Mouse (Mus musculus): ENCODE measurements at regions not wholly inside any gene's neighbourhood (a gene's known extent, or its start where the extent isn't known, plus 50 kb on each side); places are given as distances from the start of the nearest gene placed in this dataset.

DNA sequence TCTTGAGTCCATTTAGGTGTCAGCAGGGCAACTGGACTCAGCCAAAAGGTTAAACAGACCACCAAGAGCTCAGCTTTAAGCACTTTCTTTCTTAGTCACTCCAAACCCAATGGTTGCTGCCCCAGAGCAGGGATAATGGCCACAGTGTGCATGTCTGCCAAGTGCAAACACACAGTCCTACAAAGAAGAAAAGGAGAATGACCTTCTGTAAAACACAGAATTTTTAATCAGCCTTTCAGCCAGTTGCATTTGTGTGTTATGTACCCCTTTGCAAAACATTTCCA lies 72.9 kb upstream of the Tle4 start:
- DNase-seq (ENCODE audit: low spot score): no peak

DNA sequence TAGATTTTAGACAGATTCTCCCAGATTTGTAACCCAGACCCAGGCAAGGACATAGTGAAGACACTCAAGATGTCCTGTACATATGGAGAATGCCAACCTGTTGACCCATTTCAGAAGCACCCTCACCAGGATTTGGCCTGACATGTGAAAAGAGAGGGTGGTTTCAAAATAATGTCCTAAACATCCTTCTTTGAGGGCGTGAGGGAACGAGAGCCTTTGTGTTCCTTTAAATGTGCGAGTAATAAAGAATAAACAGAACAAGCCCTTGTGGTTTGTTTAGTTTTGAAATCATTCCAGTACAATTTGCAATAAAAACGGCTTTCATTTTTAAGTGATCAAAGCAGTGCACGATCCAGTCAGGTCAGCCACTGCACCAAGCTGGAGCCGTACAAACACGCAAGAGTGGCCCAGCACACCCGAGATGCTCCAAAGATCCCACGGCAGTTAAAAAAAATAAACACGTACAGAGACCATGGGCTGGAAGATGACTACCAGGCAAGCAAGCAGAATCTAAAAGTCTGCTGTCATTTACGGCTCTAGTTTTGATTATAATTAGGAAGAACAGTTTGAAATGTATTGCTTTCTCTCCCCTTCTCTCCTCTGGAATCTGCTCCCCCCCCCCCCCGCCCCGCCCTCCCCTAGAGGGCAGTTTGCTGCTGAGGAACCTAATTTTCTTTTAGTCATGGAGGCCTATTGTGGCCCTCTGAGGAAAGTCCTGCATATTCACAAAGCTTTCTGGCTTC lies 72.4 kb upstream of the Tle4 start:
- DNase-seq (ENCODE audit: low spot score): no peak

DNA sequence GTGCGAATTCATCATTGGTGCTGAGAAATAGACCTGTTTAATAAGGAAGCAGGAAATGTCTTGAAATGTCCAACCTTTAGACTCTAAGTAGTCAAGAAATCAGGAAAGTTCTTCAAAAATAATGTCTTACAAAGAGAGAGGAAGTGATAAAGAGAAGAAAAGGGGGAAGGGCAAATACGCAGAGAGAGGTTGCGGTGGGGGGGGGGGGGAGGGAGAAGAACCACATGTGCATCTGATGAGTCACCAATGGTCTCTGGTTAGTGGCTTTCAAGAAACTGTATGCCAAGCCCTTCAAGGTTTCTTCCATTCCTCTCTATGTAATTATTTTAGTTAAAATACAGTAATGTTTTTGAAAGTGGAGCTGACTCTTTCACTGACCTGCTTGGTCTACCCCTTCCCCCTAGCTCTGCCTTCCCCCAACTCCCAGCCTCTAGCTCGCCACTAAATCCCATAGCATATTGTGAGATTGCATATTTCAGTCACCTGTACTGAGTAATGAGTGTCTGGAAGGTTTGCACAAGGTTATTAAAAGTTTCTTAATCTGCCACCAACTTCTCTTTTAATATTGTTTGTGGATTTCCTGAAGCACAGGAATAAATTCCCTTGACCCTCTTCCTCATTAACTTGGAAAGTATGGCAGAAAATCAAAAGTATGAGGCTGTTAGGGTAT lies 70.8 kb upstream of the Tle4 start:
- DNase-seq (ENCODE audit: low spot score): no peak

DNA sequence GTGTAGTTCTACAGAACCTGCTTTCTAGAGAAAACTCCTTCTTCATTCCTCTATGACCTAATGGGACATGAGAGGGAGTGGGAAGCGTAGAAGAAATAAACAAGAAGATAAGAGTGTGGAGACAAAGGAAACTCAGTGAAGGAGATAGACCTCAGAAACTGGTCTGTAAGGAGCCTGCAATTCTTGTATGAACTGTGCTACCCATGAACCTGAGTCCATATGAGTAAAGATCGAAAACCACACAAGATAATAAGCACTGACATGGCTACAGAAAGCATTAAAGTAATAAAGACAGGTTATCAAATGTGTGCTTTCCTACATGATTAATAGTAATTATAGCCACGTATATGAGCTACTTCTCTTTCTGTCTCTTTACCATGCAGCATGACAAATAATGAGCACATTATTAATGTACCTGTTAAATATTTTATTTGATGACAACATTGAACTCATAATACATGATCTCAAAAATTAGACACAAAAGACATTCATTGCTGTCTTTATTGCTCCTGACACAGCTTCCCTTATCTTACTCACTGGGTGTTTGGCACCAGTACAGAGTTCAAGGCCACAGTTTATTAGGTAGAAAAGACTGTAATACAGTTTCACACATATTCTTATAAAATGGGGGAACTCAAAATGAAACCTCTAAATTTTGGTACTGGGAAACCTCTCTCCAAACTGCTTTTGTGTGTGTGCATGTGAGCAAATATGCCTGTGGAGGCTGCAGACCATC lies 67.0 kb upstream of the Tle4 start:
- no peak for DNase-seq (ENCODE audit: low spot score)

DNA sequence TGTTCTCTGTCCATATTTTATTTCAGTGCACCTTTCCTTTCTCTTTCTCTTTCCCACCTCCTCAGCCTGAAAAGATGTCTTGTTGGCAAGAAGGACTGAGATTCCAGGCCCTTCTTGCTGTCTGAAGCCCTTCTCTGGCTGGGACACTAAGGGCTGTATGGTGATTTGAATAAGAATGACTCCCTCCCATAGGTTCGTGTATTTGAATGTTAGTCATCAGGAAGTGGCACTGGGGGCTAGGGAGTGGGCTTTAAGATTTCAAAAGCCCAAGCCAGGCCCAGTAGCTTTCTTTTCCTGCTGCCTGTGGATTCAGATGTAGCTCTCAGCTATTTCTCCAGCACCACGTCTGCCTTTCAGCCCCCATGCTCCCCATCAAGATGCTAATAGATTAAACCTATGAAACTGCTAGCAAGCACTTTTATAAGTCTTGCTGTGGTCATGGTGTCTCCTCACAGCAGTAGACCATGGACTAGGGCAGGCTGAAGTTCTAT lies 66.3 kb upstream of the Tle4 start:
- no peak for DNase-seq (ENCODE audit: low spot score)

DNA sequence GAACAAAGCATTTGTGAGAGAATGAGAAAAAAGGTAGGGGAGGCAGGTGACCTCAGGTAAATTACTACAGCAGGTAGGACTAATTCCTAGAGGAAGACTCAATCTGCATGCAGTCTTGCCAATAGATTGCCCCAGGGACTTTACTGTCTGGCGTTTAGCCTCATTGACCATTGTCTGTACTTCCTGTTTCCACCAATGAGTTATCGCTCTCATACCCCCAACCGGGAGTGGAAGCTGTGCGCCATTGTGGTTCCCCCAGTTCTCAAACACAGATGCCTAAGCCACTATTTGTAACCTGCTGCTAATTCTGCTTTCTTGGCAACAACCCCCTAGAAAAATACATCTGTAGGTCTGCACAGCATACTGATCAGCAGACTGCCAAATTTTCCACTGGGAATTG lies 65.5 kb upstream of the Tle4 start:
- no peak for DNase-seq (ENCODE audit: low spot score)

DNA sequence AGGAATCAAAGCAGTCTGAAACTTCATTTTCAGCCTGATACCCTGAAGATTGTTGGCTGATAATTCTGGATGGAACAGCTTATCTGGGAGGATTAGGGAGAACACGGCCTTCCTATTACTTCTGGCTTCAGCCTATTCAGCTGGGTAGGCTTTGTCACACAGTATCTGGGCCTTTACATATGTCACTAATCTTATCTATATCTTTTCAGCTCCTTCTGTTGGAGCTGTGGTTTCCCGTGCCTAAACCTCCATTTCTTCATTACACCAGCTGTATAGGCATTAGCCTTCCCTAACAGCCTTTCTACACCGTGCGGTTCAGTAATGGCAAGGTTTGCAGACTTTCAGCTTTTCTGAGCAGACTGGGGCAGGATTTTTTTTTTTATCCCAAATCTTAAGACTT lies 61.9 kb upstream of the Tle4 start:
- no peak for DNase-seq (ENCODE audit: low spot score)

DNA sequence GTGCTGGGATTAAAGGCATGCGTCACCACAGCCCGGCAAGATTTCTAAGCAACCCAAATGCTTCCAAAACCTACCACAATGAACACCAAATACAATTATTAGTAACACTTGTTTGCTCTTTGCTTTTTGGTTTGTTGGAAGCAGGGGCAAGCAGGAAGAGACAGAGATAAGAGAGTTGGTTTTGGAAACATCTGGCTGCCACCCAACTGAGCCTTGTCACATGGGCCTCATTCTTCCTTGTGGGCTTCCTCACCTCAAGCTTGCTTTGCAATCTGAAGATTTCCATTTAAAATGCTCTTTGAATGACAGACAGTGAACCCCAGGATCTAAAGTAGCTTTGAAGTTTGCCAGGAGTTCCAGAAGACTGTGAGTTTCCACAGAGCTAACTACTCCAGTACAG lies 60.6 kb upstream of the Tle4 start:
- DNase-seq (ENCODE audit: low spot score): no peak

DNA sequence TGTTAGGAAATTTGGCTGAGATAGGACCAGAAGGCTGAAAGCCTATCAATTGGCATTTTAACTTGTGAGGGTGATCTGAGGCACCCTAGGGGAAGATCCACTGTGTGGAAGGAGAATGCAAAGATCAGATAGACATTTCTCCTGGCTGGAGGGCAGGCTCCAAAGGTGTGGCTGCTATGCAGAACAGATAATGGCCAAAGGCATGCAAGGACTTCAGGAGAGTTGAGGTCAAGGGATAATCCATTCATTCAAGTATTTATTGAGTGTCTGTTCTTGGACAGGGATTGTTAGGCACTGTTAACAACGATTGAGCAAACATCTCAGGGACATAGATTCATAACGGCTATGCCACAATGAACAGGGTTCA lies 58.2 kb upstream of the Tle4 start:
- DNase-seq (ENCODE audit: low spot score): no peak

DNA sequence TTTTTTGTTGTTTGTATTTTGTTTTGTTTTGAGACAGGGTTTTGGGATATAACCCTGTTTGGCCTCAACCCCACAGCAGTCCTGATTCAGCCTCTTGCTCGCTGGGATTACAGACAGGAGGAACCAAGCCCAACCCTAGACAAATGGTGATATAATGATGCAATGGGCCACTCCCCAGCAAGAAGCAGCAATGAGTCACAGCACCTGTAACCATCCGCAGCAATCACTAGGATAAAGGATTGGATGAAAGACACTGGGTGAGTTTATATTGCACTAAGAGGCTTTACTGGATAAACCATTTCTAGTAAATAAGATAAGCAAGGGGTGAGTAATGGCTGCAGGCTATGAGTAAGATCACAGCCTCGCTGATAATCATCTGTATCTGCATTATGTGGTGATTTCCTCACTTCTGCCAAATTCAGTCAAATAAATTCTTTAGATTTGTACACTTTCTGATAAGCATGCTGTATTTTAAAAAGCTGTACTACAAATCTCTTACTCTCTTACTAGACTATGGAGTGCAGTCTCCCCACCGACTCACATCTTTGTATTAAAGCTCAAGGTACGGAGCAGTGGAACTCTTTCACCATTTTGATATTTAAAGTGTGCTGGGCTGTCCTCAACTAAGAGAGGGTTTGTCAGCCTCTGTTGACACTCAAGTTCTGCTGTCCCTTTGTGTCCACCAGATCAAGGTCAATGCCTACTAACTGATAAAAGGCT lies 57.6 kb upstream of the Tle4 start:
- no peak for DNase-seq (ENCODE audit: low spot score)
